Mouse (Mus musculus): Measurements from ENCODE around the gene Tmprss9.
A peak's percentile ranks its signal among the peaks of the same experiment; 100 is the strongest.

The Tmprss9 gene

DNA sequence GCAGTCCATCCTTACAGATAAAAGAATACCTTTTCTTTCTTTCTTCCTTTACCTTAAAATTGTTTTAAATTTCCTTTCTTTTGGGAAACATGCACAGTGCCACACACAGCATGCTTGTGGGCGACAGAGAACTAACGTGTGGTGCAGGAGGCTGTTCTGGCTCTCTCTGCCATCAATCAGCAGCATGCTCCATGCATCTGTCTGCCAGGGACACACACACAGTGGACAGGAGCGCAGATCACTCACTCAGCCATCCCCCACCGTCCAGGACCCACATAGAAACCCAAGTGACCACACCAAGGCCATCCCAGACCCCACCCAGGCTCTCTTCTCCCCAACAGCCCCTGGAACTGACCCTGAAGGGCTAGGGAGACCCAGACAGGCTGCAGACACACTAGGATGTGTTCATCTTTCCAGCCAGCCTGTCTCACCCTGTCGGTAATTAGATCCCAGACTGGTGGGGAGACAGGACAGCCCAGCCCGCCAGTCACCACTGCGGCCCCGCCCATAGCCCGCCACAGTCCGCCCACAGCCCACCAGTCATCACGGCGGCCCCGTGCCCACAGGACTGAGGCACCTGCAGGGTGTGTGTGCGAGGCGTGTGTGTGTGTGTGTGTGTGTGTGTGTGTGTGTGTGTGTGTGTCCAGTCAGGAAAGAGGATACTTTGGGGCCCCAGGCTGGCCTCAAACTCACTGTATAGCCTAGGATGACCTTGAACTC is 67.3 kb downstream of the Tmprss9 start:
- no peak for DNase-seq (ENCODE audit: low spot score)

GRCm38 (mm10) chr10:80939671-80940070 is 68.0 kb downstream of the Tmprss9 start:
- peak; percentile 78 for DNase-seq (ENCODE audit: low spot score)

- peak; percentile 77 for DNase-seq (ENCODE audit: low spot score)
Observed at GRCm38 (mm10) chr10:80940320-80940987, 68.8 kb downstream of the Tmprss9 start.

DNA sequence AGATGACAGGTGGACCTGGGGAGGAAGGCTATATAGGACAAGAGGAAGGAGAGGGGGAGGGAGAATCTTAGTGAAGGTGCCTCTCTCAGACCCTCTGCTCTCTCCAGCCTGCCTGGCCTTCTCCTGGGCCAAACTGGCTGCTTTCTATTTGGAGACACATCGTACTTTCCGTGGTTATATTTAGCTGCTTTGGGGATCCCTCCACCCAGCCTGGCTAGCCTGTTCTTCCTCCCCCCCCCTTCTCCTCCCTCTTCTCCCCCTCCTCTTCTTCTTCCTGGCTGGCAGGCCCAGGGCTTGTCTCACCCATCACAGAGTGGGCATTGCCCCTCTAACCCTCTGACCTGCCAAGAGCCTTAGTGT is 69.3 kb downstream of the Tmprss9 start:
- no peak for DNase-seq (ENCODE audit: low spot score)

DNA sequence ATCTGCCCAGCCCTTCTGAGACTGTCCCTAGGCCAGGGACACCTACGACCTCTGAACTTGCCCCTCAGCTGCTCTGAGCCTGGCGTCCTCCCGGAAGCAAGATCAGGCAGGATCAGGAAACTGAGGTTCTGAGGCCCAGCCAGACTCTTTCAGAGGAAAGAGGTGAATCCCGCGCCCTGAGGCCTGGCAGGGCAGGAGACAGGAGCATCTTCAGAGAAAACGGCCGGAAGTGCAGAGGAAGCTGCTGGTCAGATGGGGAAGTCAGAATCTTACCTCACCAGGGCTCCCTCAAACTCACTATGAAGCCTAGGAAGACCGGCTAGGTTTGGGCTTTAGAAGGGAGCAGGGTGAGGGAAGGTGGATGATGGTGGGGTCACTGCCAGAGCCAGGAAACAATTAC is 71.3 kb downstream of the Tmprss9 start:
- no peak for DNase-seq (ENCODE audit: low spot score)

GRCm38 (mm10) chr10:80943701-80944100 is 72.1 kb downstream of the Tmprss9 start:
- no peak for DNase-seq (ENCODE audit: low spot score)

GRCm38 (mm10) chr10:80944231-80944630 is 72.6 kb downstream of the Tmprss9 start:
- no peak for DNase-seq (ENCODE audit: low spot score)

- no peak for DNase-seq (ENCODE audit: low spot score)
Observed at GRCm38 (mm10) chr10:80946684-80947437, 75.2 kb downstream of the Tmprss9 start.

GRCm38 (mm10) chr10:80947802-80948201 is 76.2 kb downstream of the Tmprss9 start:
- no peak for DNase-seq (ENCODE audit: low spot score)

DNA sequence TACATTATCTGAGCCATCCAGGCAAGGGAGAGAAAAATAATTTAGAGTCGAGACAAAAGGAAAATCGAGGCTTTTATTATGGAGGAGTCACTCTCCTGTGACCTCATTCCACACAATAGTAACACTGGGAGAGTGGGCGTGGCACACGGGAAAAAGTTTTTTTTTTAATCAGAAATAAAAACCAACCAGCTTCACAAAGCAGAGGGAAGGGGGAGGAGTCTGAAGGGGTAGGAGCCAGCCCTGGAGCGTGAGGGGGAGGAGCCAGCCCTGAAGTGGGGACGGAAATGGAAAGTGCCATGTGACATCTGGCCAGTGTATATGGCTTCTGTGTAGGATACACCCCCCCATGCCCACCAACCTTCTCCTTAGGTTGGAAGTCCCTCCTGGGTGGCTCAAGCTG is 76.9 kb downstream of the Tmprss9 start:
- DNase-seq (ENCODE audit: low spot score): no peak

DNA sequence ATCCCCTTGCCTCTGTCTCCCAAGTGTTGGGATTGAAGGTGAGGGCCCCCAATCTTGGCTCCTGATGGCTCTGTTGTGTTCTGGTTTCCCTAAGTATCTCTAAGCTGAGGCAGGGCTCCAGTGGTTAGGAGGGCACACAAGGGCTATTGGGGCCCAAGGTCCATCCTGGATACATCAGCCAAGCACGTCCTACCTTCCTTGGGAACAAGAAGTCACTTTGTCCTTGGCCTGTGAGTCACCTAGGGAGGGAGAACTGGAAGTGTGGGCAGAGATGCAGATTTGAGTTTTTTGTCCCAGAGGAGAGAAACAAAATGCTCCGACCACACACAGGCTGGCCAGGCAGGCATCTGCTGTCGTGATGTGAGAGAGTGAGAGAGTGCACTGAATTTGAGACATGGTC is 77.4 kb downstream of the Tmprss9 start:
- DNase-seq (ENCODE audit: low spot score): no peak

All from ovary, adult 18-20 months (tissue).